Mouse (Mus musculus) CD8-positive naive resting alpha-beta T cell, adult 2 months (primary cell): ENCODE data around the gene Pabpc4.
"Not testable (repeated sequence)": the region's sequence is repeated elsewhere in the genome, so short reads cannot be mapped to it uniquely, and the experiment has no call there.

ENCODE experiments used
- DNase-seq, 2 experiments: peaks; one replicate each; pipeline ENCODE4 v3.0.0; 2022; ENCODE audit warnings: low read depth in 2 of 2, low spot score in 2 of 2

The Pabpc4 gene

DNA sequence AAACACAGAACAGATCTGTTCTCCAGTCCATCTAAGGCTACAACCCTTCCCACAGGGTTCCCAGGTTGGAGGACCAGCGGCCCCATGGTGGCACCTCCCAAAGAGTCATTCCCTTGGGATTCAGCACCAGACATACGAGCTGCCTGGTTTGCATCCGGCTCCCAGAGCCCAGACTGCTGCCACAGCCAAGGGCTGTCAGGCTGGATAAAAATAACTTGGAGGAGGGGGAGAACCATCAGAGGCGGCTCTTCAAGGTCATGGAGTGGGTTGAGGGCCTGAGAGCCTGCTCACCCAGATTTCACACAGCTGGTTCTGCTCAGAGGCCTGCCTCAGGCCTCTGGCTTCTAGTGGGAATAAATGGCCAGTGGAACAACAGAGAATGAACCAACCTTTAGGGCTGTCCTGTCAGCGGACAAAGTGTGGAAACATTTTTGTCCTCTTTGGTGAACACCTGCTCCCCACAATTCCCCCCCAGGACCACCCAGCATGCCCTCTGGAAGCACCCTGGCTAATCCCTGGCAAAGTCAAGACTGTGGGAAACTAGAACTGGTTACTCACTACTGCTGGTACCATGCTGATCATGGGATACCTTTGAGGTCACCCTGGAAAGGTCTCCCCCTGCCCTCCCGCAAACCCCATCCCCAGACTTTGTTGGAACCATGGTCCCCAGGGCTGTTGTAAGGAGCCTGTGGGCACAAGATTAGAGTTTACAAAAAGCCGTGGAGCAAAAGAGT lies 14.8 kb upstream of the Pabpc4 start:
- DNase-seq = no peak

GRCm38 (mm10) chr4:123248971-123249567 lies 13.1 kb upstream of the Pabpc4 start:
- DNase-seq = no peak

GRCm38 (mm10) chr4:123252214-123252613 lies 9.9 kb upstream of the Pabpc4 start:
- DNase-seq = no peak

DNA sequence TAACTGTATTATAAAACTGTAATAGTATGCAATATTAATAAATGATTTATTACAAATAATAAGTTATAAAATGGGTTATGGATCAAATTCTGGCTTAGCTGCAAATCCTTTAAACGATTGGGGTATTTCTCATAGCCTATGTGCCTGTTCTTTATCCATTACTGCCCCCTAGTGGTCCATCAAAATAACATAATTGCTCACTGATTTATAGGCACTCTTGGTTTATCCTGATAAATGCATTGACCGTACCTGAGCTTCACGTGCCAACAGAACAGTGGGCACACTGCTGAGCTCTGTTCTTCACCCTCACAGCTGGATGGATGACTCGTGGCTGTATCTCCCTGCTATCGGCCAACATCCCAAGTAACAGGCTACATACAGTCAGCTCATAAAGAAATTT lies 7.5 kb upstream of the Pabpc4 start:
- peak in 1 of 2 experiments; percentile 32 for DNase-seq

- DNase-seq = no peak
Observed at GRCm38 (mm10) chr4:123260071-123260746, 1.9 kb upstream of the Pabpc4 start.

- DNase-seq = no peak
Observed at GRCm38 (mm10) chr4:123271063-123271462, 8.9 kb downstream of the Pabpc4 start.

DNA sequence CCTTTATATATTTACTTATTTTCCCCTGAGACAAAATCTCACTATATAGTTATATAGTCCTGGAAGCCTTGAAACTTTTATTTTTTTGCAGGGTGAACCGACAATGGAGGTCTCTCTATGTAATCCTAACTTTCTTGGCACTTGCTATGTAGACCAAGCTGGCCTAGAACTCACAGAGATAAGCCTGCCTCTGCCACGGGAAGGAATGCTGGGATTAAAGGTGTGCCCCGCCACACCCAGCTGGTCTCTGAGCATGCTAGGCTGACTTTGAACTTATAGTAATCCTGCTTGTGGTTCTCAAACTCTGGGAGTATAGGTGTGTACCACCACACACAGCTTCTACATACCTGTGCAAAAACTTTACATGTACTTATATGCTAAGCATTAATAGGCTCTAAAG lies 18.0 kb downstream of the Pabpc4 start:
- DNase-seq = no peak

GRCm38 (mm10) chr4:123282500-123282899 lies 20.3 kb downstream of the Pabpc4 start:
- peak; percentile 74 to 83 for DNase-seq

DNA sequence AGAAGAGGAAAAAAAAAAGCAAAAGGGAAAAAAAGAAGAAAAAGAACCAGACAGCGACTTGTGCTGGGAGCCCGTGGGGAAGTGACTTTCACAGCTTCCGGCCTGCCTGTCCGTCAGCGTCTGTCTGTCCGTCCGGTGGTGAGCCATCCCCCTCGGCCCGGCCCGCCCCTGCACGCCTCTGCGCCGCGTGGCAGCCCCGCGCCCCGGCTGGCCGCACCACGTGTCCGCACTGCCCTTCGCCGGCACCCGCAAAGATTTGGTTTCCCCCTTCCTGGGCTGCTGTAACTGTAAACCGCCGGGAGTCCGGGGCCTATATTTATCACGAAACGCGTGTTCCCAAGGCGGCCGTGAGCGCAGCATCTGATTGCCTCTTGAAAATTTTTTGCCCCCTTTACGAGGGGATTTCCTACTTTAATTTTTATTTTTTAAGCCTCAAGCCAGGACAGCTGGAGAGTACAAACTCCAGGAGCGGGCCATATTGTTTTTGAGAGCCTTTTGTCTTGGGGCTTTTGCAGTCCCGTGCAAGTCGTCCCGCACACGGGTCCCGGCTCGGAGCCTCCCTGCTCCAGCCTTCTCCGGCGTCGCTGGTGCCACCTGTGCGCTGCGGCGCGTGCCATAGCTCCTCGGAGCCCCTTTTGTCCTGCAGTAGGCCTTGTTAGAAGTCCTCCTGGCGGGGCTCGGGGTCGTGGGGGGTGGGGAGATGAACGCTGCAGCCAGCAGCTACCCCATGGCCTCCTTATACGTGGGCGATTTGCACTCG lies 20.9 kb downstream of the Pabpc4 start:
- DNase-seq = not testable (repeated sequence)

DNA sequence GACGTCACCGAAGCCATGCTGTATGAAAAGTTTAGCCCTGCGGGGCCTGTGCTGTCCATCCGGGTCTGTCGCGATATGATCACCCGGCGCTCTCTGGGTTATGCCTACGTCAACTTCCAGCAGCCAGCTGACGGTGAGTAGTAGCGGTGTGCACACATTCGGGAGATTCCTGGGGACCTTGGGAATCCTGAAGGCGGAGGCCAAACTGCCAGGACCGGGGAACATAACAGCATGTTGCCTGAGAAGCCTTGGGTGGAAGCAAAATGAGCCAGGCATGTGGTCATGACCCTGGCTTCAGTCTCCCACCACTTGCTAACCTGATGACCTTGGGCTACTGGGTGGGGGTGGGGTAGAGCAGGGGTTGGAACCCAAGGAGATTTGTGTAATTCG lies 21.5 kb downstream of the Pabpc4 start:
- not testable (repeated sequence) for DNase-seq

GRCm38 (mm10) chr4:123284731-123285624 lies 22.8 kb downstream of the Pabpc4 start:
- no peak for DNase-seq

- DNase-seq = no peak
Observed at GRCm38 (mm10) chr4:123286790-123287189, 24.6 kb downstream of the Pabpc4 start.

GRCm38 (mm10) chr4:123289038-123289437 lies 26.9 kb downstream of the Pabpc4 start:
- no peak for DNase-seq

- DNase-seq = no peak
Observed at GRCm38 (mm10) chr4:123292390-123292789, 30.2 kb downstream of the Pabpc4 start.

DNA sequence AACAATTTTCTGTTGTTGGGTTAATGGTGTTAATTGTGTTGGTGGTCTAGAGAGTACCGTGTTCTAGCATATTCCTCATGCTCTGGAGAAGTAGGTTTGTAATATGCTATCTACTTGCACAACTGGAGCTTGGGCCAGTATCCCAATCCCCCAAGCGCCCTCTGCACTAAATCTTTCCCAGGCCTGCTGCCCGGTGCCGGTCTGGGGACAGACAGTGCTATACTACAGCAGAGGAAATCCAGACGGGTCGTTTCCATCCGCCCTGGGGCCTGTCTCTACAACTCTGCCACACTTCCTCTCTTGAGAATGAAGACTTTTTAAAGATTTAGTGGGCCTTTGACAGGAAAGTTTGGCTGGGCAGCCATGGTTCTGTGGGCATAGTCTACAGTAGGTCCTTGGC lies 30.8 kb downstream of the Pabpc4 start:
- no peak for DNase-seq

GRCm38 (mm10) chr4:123293661-123294443 lies 31.7 kb downstream of the Pabpc4 start:
- no peak for DNase-seq

DNA sequence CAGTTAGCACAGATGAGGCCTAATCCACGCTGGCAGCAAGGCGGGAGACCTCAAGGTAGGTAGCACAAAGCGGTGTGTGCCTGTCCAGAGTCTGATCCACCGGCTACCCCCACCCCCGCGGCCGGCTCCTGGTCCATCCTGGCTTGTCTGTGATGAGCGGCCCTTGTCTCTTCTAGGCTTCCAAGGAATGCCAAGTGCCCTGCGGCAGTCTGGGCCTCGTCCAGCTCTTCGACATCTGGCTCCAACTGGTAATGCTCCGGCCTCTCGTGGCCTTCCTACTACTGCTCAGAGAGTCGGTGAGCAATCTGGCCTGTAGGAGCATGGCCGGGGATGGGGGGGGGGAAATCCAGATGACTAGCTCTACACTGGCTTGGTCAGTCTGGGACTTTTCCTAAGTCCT lies 32.9 kb downstream of the Pabpc4 start:
- DNase-seq = not testable (repeated sequence)

DNA sequence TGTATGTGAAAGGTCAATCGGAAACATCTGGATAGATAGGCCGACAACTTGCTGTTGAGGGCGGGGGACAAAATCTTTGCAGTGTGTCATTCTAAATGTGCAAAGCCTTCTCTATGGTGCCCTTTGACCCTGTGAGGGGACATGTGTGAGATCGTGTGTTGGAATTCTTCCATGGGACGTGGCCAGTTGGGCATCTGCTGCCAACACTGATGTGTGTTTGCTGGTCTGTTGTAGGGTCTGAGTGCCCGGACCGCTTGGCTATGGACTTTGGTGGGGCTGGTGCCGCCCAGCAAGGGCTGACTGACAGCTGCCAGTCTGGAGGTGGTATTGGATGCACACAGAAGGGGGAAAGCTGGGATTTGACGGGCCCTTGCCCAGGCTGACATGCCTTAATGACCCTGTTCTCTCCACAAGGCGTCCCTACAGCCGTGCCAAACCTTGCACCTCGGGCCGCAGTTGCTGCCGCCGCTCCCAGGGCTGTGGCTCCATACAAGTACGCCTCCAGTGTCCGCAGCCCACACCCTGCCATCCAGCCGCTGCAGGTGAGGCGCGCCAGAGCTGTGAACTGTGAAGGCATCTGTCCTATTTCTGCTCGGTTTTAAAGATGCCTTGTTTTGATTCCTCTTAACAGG lies 33.5 kb downstream of the Pabpc4 start:
- no peak for DNase-seq

- DNase-seq = no peak
Observed at GRCm38 (mm10) chr4:123296148-123296534, 34.0 kb downstream of the Pabpc4 start.
